8 mouse cellular contexts compared by ENCODE assay signal in genomic region chr15:85207763-85208162, GRCm38 (mm10). TPM values are rescaled to one million over a fixed set of nuclear protein-coding genes. Genes with fewer than 3 reads are reported as not detected.
DNase-seq lines count a peak whose midpoint lies in the region; ATAC-seq and TF ChIP-seq lines count a peak whose summit lies in the region.

No protein-coding gene starts in this region.

- H3K4me2 ChIP-seq in kidney, embryonic 14.5 days (replicated peaks; ENCODE audit: low read depth, low read length) = peak overlapping the region; percentile 86
- H3K4me2 ChIP-seq in lung, embryonic 15.5 days = peak overlapping the region; percentile 86

- H3K9me3 ChIP-seq in kidney, embryonic 14.5 days (ENCODE audit: control insufficient read depth, low read length) = peaks cover 10% of the 10 kb centered on the region
- H3K9me3 ChIP-seq in lung, embryonic 15.5 days = no peaks in the 10 kb centered on the region

- TF ChIP-seq POLR2A in small intestine, adult 2 months (IDR thresholded peaks at IDR 0.05; ENCODE audit: low read depth, low read length) = no peak

- peak overlapping the region; percentile 71 for H3K27ac ChIP-seq in kidney, embryonic 14.5 days (ENCODE audit: low read depth, low read length)
- H3K27ac ChIP-seq in lung, embryonic 15.5 days = peak overlapping the region; percentile 93
- peak overlapping the region; percentile 71 for H3K27ac ChIP-seq in small intestine, adult 2 months (ENCODE audit: insufficient read depth, low read depth, low read length)

- no peaks in the 10 kb centered on the region for H3K27me3 ChIP-seq in kidney, embryonic 14.5 days (ENCODE audit: control insufficient read depth, insufficient read depth, low read length)
- H3K27me3 ChIP-seq in lung, embryonic 15.5 days = no peaks in the 10 kb centered on the region
- no peaks in the 10 kb centered on the region for H3K27me3 ChIP-seq in small intestine, adult 2 months (ENCODE audit: control insufficient read depth, insufficient read depth, low read length)

- H3K4me1 ChIP-seq in kidney, embryonic 14.5 days (ENCODE audit: control insufficient read depth, insufficient read depth, low read length) = peaks cover 28% of the 10 kb centered on the region; the same call in 1 of the 2 replicates
- H3K4me1 ChIP-seq in lung, embryonic 15.5 days = peaks cover 47% of the 10 kb centered on the region
- peaks cover 26% of the 10 kb centered on the region for H3K4me1 ChIP-seq in small intestine, adult 2 months (ENCODE audit: control insufficient read depth, insufficient read depth, insufficient read length, low read length)

- H3K4me3 ChIP-seq in kidney, embryonic 14.5 days (ENCODE audit: low read length) = peak overlapping the region; percentile 72
- H3K4me3 ChIP-seq in lung, embryonic 15.5 days = peak overlapping the region; percentile 63
- peak overlapping the region; percentile 55 for H3K4me3 ChIP-seq in small intestine, adult 2 months (ENCODE audit: low read depth, low read length)

- ATAC-seq in cerebellum, adult (ENCODE audit: insufficient number of reproducible peaks, low FRiP score, low TSS enrichment) = no peak
- peak; percentile 47; the same call in 1 of the 2 replicates for ATAC-seq in kidney, embryonic 14.5 days (ENCODE audit: low FRiP score, low TSS enrichment)
- peak; percentile 86 for ATAC-seq in lung, embryonic 15.5 days (ENCODE audit: borderline replicate concordance, extremely low read depth, low FRiP score, low TSS enrichment)
- ATAC-seq in inflammation-experienced regulatory T-cells, adult 6 months = no peak

- H3K9ac ChIP-seq in kidney, embryonic 14.5 days (ENCODE audit: low read depth, low read length) = peak overlapping the region; percentile 90
- H3K9ac ChIP-seq in lung, embryonic 15.5 days = peak overlapping the region; percentile 75; the same call in 1 of the 2 replicates

- DNase-seq in cerebellum, adult 9-11 months = peak; percentile 20
- DNase-seq in brain, embryonic 18.5 days (ENCODE audit: low read depth, low spot score) = peak; percentile 39
- peak; percentile 67 for DNase-seq in heart, adult 8-10 months (ENCODE audit: low spot score)

- no peak for TF ChIP-seq CTCF in small intestine, adult 2 months (IDR thresholded peaks at IDR 0.05; ENCODE audit: extremely low read depth, insufficient read length, insufficient replicate concordance, low read depth, low read length)

- WGBS in kidney, embryonic 14.5 days = 8% methylated on average over 2 of the region's 2 CpGs
- 2% methylated on average over 2 of the region's 2 CpGs for WGBS in lung, embryonic 15.5 days
- 19% methylated on average over 2 of the region's 2 CpGs for WGBS in small intestine, adult 2 months

- H3K36me3 ChIP-seq in kidney, embryonic 14.5 days (ENCODE audit: control insufficient read depth, insufficient read depth, low read length) = peaks cover 13% of the 10 kb centered on the region; the same call in 1 of the 2 replicates
- H3K36me3 ChIP-seq in lung, embryonic 15.5 days = peaks cover 14% of the 10 kb centered on the region; the same call in 1 of the 2 replicates
- peaks cover 1% of the 10 kb centered on the region; the same call in 1 of the 2 replicates for H3K36me3 ChIP-seq in small intestine, adult 2 months (ENCODE audit: control insufficient read depth, insufficient read depth, low read length)

RNA-seq across cellular contexts. Expression of gene Fbln1, which starts 2.0 kb away (rescaled TPM):
- total RNA-seq in heart, adult 8-10 months (2022) = 10 to 100 TPM; 52.9 to 86.6 (median 70.1) TPM
- polyA plus RNA-seq in kidney, embryonic 14.5 days (2014; fragmentation: Nextera tagmentation; extraction: Ambion mirVana) = 174 and 188 TPM in 2 replicates
- polyA plus RNA-seq in lung, embryonic 15.5 days (2015; fragmentation: Nextera tagmentation; extraction: Ambion mirVana) = 248 and 250 TPM in 2 replicates
- 139 and 456 TPM in 2 replicates for polyA plus RNA-seq in small intestine, adult 2 months (2012; rRNA removed)
- polyA plus RNA-seq in inflammation-experienced regulatory T-cells, adult 6 months (2017; shearing (Covaris generic)) = not detected

Comparison
In these comparisons a context has a peak if more than half of its experiments do, and no peak if none do; other contexts are left out.
1. ATAC-seq: peak in kidney, embryonic 14.5 days (single experiment) and lung, embryonic 15.5 days (single experiment); none in cerebellum, adult (single experiment) and inflammation-experienced regulatory T-cells, adult 6 months (single experiment).
2. RNA of gene Fbln1, which starts 2.0 kb away (polyA plus RNA-seq): 139 to 456 TPM in small intestine, adult 2 months, 248 to 250 TPM in lung, embryonic 15.5 days and 174 to 188 TPM in kidney, embryonic 14.5 days; not detected in inflammation-experienced regulatory T-cells, adult 6 months; every median in the first group is over 100 times any median in the second.
3. Peak in every context shown above with its lines, with median percentiles within 50 percentile points of each other: DNase-seq, H3K27ac ChIP-seq and H3K4me3 ChIP-seq.